Mouse (Mus musculus) kidney, adult 2 months (tissue): ENCODE data around the gene Txndc5.

ENCODE experiments used
- CTCF ChIP-seq: fragments of 200-500 bp; conservative IDR thresholded peaks from 2 replicates; pipeline ENCODE4 v1.5.1; 2011; ENCODE audit warnings: low read depth, mild to moderate bottlenecking, control low read depth, low read length, moderate library complexity, mixed read lengths; ENCODE audit not compliant: insufficient read depth, insufficient read length
- POLR2A ChIP-seq: fragments of 200-500 bp; IDR thresholded peaks from one replicate; pipeline ENCODE4 v1.6.1; 2011; ENCODE audit warnings: low read depth, low read length, control low read depth

- TF ChIP-seq CTCF: no peak
- TF ChIP-seq POLR2A: no peak
Measured at GRCm38 (mm10) chr13:38522056-38522654, 6.5 kb downstream of the Txndc5 start.
